Mouse (Mus musculus) neutrophil, adult 83 days (primary cell): ENCODE measurements around the gene Snap23. TPM values are rescaled to one million over a fixed set of nuclear protein-coding genes. Genes with fewer than 3 reads are reported as not detected.

Source experiments
- total RNA-seq, 2 experiments: library from RNA; stranded (reverse); gene quantifications; one replicate each; pipeline ENCODE4 v1.2.4; 2023

Snap23 gene
- 100 to 1,000 TPM in 1 of 2 experiments, 10 to 100 TPM in 1; 99.9 to 131 TPM for total RNA-seq

GRCm38 (mm10) chr2:120566886-120567797 lies at the start of gene Snap23:
TSS of gene Snap23 (plus strand) at chr2:120567671.

GRCm38 (mm10) chr2:120563235-120563990 lies 4.1 kb upstream of the Snap23 start, which contains the start of gene Zfp106:
TSS of gene Zfp106 (minus strand) at chr2:120563843.

GRCm38 (mm10) chr2:120608830-120609723 lies 41.6 kb downstream of the Snap23 start, which contains the start of the genes Haus2 and Lrrc57:
TSS of gene Haus2 (plus strand) at chr2:120609383.
TSS of gene Lrrc57 (minus strand) at chr2:120609520.

GRCm38 (mm10) chr2:120628886-120629735 lies 61.6 kb downstream of the Snap23 start, which contains the start of gene Stard9:
TSS of gene Stard9 (plus strand) at chr2:120629121.

Other genes with a start within 250 kb of the Snap23 start
- 10 to 100 TPM; 27.9 to 31.8 TPM for gene Vps39, start 214.5 kb upstream of the Snap23 start, total RNA-seq
- gene Ganc, start 163.8 kb upstream of the Snap23 start, total RNA-seq = 10 to 100 TPM; 17.9 to 18.8 TPM
- 10 to 100 TPM; 25.4 to 27.6 TPM for gene Tmem87a, start 163.6 kb upstream of the Snap23 start, total RNA-seq
- under 1 TPM; 0.20 to 0.29 TPM for gene Capn3, start 111.7 kb upstream of the Snap23 start, total RNA-seq
- gene Zfp106, start 3.8 kb upstream of the Snap23 start, total RNA-seq = 10 to 100 TPM; 66.8 to 84.1 TPM
- 10 to 100 TPM in 1 of 2 experiments, 1 to 10 TPM in 1; 8.8 to 11.5 TPM for gene Haus2, start 41.7 kb downstream of the Snap23 start, total RNA-seq
- 10 to 100 TPM; 16.8 to 17.5 TPM for gene Lrrc57, start 41.8 kb downstream of the Snap23 start, total RNA-seq
- 10 to 100 TPM; 12.3 to 19.2 TPM for gene Stard9, start 61.5 kb downstream of the Snap23 start, total RNA-seq